Mouse (Mus musculus) frontal cortex, adult (tissue): ENCODE measurements around the gene Rpgr.
A peak's percentile ranks its signal among the peaks of the same experiment; 100 is the strongest.

Source experiments
- ATAC-seq: cut with Nextera tagmentation; 2 replicates; pipeline ENCODE4 v1.9.2; 2017; ENCODE audit warnings: mild to moderate bottlenecking, moderate library complexity, mixed read lengths; ENCODE audit not compliant: low TSS enrichment

Gene Rpgr

DNA sequence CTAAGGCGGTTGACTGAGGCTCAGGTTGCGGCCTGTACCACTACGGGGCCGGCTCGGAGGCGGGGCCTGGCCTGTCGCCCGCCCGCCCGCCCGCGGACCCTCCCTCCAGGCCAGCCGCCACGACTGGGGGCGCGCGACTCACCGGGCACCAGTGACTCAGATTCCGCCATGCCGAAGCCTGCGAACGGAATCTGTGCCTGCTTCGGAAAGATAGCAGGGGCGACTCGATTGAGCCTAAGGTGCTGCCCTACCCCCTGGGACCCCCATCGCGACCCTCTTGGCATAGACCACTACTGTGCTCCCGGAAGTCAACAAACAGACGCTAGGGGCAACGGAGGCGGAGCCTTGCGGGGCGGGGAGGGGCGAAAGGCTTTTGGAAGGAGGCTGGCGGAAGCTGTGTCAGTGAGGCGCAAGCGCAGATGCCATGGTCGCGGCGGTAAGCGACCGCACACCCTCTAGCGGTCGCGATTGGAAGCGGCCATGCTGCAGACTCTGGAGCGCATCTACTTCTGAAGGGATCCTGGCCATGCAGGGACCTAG is at the start of gene Rpgr:
Gene Rpgr (minus strand): TSS at position 511 of the 540 bp plus-strand sequence.
- peak; percentile 100 for ATAC-seq

- ATAC-seq, result no peak
Measured at GRCm38 (mm10) chrX:10258260-10258659, 41.5 kb upstream of the Rpgr start.

GRCm38 (mm10) chrX:10257774-10258173 is 41.1 kb upstream of the Rpgr start:
- no peak for ATAC-seq

GRCm38 (mm10) chrX:10251852-10252504 is 35.3 kb upstream of the Rpgr start, which contains the start of gene Otc:
TSS of gene Otc (plus strand) at chrX:10252305.
- ATAC-seq, result no peak

DNA sequence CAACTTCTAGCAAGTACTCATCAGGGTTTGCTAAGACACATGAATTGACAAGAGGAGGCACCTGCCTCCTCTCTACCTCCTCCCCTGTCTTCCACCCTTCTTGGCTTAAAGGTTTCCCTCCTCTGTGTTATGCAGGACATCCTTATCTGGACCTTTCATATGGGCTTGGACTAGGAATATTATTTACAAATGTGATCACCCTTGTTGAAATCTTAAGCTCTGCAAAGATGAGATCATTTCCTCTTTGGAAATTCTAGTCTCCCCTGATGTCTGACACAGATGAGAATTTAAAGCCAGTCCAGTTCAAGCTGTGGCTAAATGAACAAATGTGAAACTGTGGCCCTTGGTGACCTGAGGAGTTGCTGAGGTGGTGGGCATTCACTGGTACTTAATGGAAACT is 34.6 kb upstream of the Rpgr start:
- no peak for ATAC-seq

DNA sequence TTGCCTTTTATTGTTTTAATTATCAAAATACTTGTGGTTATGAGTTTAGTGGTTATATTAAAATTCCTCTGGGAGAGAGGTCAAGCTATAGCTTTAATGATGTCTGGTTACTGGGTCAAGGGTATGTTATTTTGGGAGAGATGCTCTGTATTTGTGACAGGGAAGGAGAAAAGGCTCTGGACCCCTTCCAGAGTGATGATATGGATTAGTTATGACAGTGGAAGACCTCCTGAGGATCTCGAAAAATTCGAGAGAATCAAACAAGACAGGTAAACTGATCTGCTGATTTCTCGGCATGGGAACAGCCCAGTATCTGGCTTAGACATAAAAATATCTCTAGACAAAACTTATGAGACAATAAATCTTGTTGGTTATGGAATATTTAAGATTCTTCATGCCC is 27.2 kb upstream of the Rpgr start:
- no peak for ATAC-seq

DNA sequence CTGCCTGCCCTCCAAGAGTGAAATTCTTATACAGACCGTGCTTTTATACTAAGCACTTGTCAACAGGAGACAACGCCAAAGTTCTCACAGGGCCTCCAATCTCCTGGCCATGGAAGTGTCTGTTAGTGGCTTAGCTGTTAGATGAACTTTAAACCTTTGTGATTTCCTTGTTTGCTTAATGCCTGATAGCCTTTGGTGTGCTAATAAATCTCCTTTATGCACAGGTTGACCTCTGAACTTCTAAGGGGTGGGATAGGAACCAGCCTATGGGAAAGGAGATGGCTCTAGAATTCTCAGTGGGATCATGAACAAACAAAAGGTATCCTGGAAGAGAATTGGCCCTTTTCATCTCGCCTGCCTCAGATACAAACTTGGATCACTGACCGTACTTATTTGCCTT is 22.8 kb upstream of the Rpgr start:
- no peak for ATAC-seq

DNA sequence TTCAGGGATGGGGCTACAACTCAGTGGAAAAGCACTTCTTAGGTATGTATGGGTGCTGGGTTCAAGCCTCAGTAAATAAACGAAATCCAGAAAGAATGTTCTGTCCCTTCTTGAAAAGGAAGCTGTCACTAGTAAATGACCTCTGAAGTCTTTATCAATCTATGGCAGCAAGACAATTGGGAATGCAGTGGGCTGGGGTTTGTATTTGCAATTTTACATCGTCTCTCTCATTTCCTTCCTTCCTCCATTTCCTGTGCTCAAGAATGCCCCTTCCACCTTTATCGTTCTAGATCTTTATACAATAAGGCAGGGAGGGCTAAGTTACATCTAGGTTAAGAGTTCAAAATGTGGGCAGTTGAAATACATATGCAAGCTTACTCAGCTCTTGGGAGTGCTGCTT is 17.9 kb upstream of the Rpgr start:
- ATAC-seq, result no peak

- peak; percentile 95 for ATAC-seq
Measured at GRCm38 (mm10) chrX:10233051-10233450, 16.3 kb upstream of the Rpgr start.

DNA sequence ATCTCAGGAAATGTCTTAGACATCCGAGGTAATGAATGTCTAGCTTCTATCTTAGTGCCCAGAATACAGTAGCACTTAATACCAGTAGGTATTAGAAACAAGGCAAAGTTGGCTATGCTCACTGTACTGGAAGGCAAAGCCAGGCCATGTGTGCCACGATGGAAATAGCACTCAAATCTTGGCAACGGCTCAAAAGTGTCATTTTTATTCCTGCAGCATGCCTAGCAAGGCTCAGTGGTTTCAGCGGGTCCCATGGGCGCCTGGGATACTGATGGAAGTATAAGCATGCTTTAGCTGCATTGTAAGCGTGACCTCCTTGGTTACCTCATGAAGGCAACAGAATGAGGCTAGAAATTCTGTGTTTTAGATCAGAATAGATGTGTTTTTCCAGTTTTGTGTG is 2.6 kb upstream of the Rpgr start:
- no peak for ATAC-seq

DNA sequence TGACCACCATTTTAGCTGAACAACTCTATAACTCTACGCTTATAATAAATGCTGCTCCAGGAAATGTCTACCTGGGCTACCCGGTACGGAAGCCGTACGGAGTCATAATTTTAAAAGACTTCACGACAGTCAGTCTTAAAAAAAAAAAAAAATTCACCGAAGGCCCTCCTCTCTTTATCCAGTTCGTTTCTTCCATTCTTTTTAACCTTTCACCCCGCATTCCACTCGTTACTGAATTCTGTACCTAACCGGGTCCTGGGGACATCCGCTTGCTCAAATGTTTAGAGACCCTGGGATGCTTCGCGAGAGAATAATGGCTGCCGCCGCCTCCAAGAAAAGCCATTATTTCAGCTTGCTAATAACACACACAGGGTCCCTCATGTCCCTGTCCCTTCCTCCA is 748 bp downstream of the Rpgr start:
- peak; percentile 55 for ATAC-seq

DNA sequence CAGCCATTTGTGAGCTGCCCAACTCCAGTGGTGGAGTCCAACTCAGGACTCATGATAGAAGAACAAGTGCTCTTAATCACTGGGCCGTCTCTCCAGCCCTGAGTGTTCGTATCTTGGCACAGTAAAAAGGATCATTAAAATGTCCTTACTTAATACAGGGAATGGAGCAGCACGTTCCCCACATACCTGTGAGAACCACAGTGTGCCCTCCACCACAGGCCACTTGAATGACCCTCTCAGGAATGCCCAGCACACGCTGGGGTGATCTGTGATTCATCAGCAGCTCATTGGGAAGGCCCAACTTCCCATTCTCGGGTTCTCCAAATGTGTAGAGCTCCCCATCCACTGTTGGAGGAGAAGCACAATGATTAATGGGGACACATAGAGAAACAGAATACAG is 10.8 kb downstream of the Rpgr start:
- ATAC-seq, result no peak

- ATAC-seq, result no peak
Measured at GRCm38 (mm10) chrX:10201289-10201688, 15.4 kb downstream of the Rpgr start.

DNA sequence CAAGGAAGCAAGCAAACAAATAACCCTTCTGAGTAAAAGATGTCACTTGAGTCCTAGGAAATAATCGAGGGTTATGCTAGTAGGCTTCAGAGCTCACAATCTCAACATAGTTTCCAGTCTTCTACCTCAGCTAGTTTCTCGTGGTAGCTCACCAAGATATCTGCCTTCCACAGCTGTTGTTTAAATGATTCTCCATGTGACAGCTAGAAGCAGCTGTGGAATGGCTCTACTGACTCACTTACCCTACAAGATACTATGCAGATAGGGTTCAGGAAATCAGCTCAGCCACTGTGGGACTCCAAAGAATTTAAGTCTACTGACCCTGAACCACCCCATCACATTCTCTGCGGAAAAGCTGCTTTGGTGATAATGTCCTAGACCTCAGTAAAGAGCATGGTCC is 64.3 kb downstream of the Rpgr start:
- ATAC-seq, result no peak

GRCm38 (mm10) chrX:10117065-10117719 is 99.5 kb downstream of the Rpgr start, which contains the start of gene Srpx:
TSS of gene Srpx (minus strand) at chrX:10117709.
- no peak for ATAC-seq

DNA sequence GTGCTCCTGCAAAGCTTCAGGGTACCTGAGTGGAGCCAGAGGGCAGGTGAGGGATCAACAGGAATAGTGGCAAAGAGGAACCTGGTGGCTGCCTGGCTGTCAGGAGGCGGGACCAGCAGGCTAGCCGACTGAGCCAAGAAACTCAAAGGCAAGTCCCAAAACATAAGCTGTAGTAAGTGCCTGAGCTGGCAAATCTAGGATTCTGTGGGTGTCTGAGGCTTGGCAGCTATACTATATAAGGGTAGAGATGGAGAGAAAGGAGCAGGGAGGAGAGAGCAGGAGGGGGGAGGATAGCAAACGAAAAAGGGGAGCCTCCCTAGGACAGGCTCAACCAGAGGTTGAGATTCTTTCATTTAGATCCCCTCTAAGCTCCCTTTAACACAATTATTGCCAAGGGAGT is 100.9 kb downstream of the Rpgr start:
- ATAC-seq, result peak; percentile 100

GRCm38 (mm10) chrX:10110736-10111135 is 106.0 kb downstream of the Rpgr start:
- ATAC-seq, result no peak

GRCm38 (mm10) chrX:10108558-10108957 is 108.2 kb downstream of the Rpgr start:
- ATAC-seq, result no peak

GRCm38 (mm10) chrX:10105475-10105874 is 111.2 kb downstream of the Rpgr start:
- peak; percentile 38; the same call in 1 of the 2 replicates for ATAC-seq

- no peak for ATAC-seq
Measured at GRCm38 (mm10) chrX:10102739-10103138, 114.0 kb downstream of the Rpgr start.

- no peak for ATAC-seq
Measured at GRCm38 (mm10) chrX:10095797-10096196, 120.9 kb downstream of the Rpgr start.

DNA sequence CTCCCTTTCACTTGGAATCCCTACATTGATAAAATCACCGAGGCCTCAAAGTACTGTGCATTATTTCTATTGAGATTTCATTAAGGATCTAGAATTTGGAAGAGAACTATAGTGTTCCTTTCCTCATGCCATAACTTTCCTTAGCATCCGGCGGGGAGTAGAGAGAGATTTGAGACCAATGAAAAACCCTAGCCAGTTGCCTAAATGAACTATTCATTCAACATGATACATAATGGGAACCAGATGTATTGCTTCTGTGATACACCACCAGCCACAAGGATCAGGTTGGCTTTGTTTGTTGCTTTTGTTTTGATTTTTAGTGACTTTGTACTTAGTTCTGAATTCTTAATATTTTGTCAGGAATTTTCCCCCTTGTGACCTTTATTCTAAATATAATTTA is 136.3 kb downstream of the Rpgr start:
- ATAC-seq, result no peak

DNA sequence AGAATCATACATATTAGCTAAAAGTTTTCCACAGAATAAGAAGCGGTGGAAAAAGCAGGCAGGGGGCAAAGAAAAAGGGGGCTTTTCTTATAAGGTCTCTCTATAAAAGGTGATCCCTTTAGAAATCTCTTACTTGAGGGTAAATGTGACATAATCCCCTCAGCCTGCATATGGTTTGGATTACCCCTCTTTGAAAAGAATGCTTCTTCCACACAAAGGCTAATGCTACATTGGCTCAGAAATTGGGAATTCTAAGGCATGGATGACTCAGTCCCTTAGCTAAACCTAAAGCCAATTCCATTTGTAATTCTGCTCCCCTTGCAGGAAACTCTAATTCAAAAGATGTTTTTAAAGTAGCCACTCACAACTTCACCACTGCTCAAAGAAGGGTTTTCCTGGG is 136.7 kb downstream of the Rpgr start:
- ATAC-seq, result no peak
